Mouse (Mus musculus): Measurements from ENCODE around the gene Trim44. TPM values are rescaled to one million over a fixed set of nuclear protein-coding genes. Genes with fewer than 3 reads are reported as not detected.

The Trim44 gene
- total RNA-seq, 1 experiment from 2014 or later: 73.7 TPM

- no peak for ATAC-seq (replicated peaks in 1 of 2; ENCODE audit: insufficient read depth in 1 of 2, low FRiP score in 2 of 2, low TSS enrichment in 1 of 2, low read depth in 1 of 2, poor library complexity in 2 of 2, severe bottlenecking in 2 of 2)
These were observed 91.1 kb downstream of the Trim44 start for GRCm38 (mm10) chr2:102316540-102316939.

GRCm38 (mm10) chr2:102315153-102315552, 92.5 kb downstream of the Trim44 start:
- ATAC-seq (replicated peaks in 1 of 2; ENCODE audit: insufficient read depth in 1 of 2, low FRiP score in 2 of 2, low TSS enrichment in 1 of 2, low read depth in 1 of 2, poor library complexity in 2 of 2, severe bottlenecking in 2 of 2): no peak

GRCm38 (mm10) chr2:102314610-102315009, 93.0 kb downstream of the Trim44 start:
- ATAC-seq (replicated peaks in 1 of 2; ENCODE audit: insufficient read depth in 1 of 2, low FRiP score in 2 of 2, low TSS enrichment in 1 of 2, low read depth in 1 of 2, poor library complexity in 2 of 2, severe bottlenecking in 2 of 2): no peak

GRCm38 (mm10) chr2:102314068-102314467, 93.6 kb downstream of the Trim44 start:
- ATAC-seq (replicated peaks in 1 of 2; ENCODE audit: insufficient read depth in 1 of 2, low FRiP score in 2 of 2, low TSS enrichment in 1 of 2, low read depth in 1 of 2, poor library complexity in 2 of 2, severe bottlenecking in 2 of 2): no peak

- ATAC-seq (replicated peaks in 1 of 2; ENCODE audit: insufficient read depth in 1 of 2, low FRiP score in 2 of 2, low TSS enrichment in 1 of 2, low read depth in 1 of 2, poor library complexity in 2 of 2, severe bottlenecking in 2 of 2): no peak
These were observed 94.7 kb downstream of the Trim44 start for GRCm38 (mm10) chr2:102312903-102313302.

- no peak for ATAC-seq (replicated peaks in 1 of 2; ENCODE audit: insufficient read depth in 1 of 2, low FRiP score in 2 of 2, low TSS enrichment in 1 of 2, low read depth in 1 of 2, poor library complexity in 2 of 2, severe bottlenecking in 2 of 2)
These were observed 104.4 kb downstream of the Trim44 start for GRCm38 (mm10) chr2:102303274-102303673.

GRCm38 (mm10) chr2:102302532-102302931, 105.1 kb downstream of the Trim44 start:
- no peak for ATAC-seq (replicated peaks in 1 of 2; ENCODE audit: insufficient read depth in 1 of 2, low FRiP score in 2 of 2, low TSS enrichment in 1 of 2, low read depth in 1 of 2, poor library complexity in 2 of 2, severe bottlenecking in 2 of 2)

GRCm38 (mm10) chr2:102294827-102295270, 112.8 kb downstream of the Trim44 start:
- ATAC-seq (replicated peaks in 1 of 2; ENCODE audit: insufficient read depth in 1 of 2, low FRiP score in 2 of 2, low TSS enrichment in 1 of 2, low read depth in 1 of 2, poor library complexity in 2 of 2, severe bottlenecking in 2 of 2): no peak; a peak in 1 of 4 replicates

- no peak for ATAC-seq (replicated peaks in 1 of 2; ENCODE audit: insufficient read depth in 1 of 2, low FRiP score in 2 of 2, low TSS enrichment in 1 of 2, low read depth in 1 of 2, poor library complexity in 2 of 2, severe bottlenecking in 2 of 2)
These were observed 114.4 kb downstream of the Trim44 start for GRCm38 (mm10) chr2:102293181-102293580.

- no peak for ATAC-seq (replicated peaks in 1 of 2; ENCODE audit: insufficient read depth in 1 of 2, low FRiP score in 2 of 2, low TSS enrichment in 1 of 2, low read depth in 1 of 2, poor library complexity in 2 of 2, severe bottlenecking in 2 of 2)
These were observed 115.6 kb downstream of the Trim44 start for GRCm38 (mm10) chr2:102292051-102292450.

GRCm38 (mm10) chr2:102291533-102291932, 116.1 kb downstream of the Trim44 start:
- no peak for ATAC-seq (replicated peaks in 1 of 2; ENCODE audit: insufficient read depth in 1 of 2, low FRiP score in 2 of 2, low TSS enrichment in 1 of 2, low read depth in 1 of 2, poor library complexity in 2 of 2, severe bottlenecking in 2 of 2)

GRCm38 (mm10) chr2:102290041-102290440, 117.6 kb downstream of the Trim44 start:
- peak; percentile 82 to 87 for ATAC-seq (replicated peaks in 1 of 2; ENCODE audit: insufficient read depth in 1 of 2, low FRiP score in 2 of 2, low TSS enrichment in 1 of 2, low read depth in 1 of 2, poor library complexity in 2 of 2, severe bottlenecking in 2 of 2)

- no peak for ATAC-seq (replicated peaks in 1 of 2; ENCODE audit: insufficient read depth in 1 of 2, low FRiP score in 2 of 2, low TSS enrichment in 1 of 2, low read depth in 1 of 2, poor library complexity in 2 of 2, severe bottlenecking in 2 of 2)
These were observed 119.0 kb downstream of the Trim44 start for GRCm38 (mm10) chr2:102288676-102289075.

- no peak for ATAC-seq (replicated peaks in 1 of 2; ENCODE audit: insufficient read depth in 1 of 2, low FRiP score in 2 of 2, low TSS enrichment in 1 of 2, low read depth in 1 of 2, poor library complexity in 2 of 2, severe bottlenecking in 2 of 2)
These were observed 120.3 kb downstream of the Trim44 start for GRCm38 (mm10) chr2:102287369-102287768.

- ATAC-seq (replicated peaks in 1 of 2; ENCODE audit: insufficient read depth in 1 of 2, low FRiP score in 2 of 2, low TSS enrichment in 1 of 2, low read depth in 1 of 2, poor library complexity in 2 of 2, severe bottlenecking in 2 of 2): no peak
These were observed 125.5 kb downstream of the Trim44 start for GRCm38 (mm10) chr2:102282081-102282480.

GRCm38 (mm10) chr2:102279779-102280178, 127.8 kb downstream of the Trim44 start:
- ATAC-seq (replicated peaks in 1 of 2; ENCODE audit: insufficient read depth in 1 of 2, low FRiP score in 2 of 2, low TSS enrichment in 1 of 2, low read depth in 1 of 2, poor library complexity in 2 of 2, severe bottlenecking in 2 of 2): no peak

GRCm38 (mm10) chr2:102277946-102278345, 129.7 kb downstream of the Trim44 start:
- peak in 1 of 2 experiments; percentile 56; a peak in 3 of 4 replicates for ATAC-seq (replicated peaks in 1 of 2; ENCODE audit: insufficient read depth in 1 of 2, low FRiP score in 2 of 2, low TSS enrichment in 1 of 2, low read depth in 1 of 2, poor library complexity in 2 of 2, severe bottlenecking in 2 of 2)

GRCm38 (mm10) chr2:102273280-102273679, 134.3 kb downstream of the Trim44 start:
- no peak for ATAC-seq (replicated peaks in 1 of 2; ENCODE audit: insufficient read depth in 1 of 2, low FRiP score in 2 of 2, low TSS enrichment in 1 of 2, low read depth in 1 of 2, poor library complexity in 2 of 2, severe bottlenecking in 2 of 2)

- ATAC-seq (replicated peaks in 1 of 2; ENCODE audit: insufficient read depth in 1 of 2, low FRiP score in 2 of 2, low TSS enrichment in 1 of 2, low read depth in 1 of 2, poor library complexity in 2 of 2, severe bottlenecking in 2 of 2): no peak
These were observed 139.9 kb downstream of the Trim44 start for GRCm38 (mm10) chr2:102267582-102268339.
